Mouse (Mus musculus) heart, adult 2 months (tissue): ENCODE measurements around the gene Nkapd1. TPM values are rescaled to one million over a fixed set of nuclear protein-coding genes. Genes with fewer than 3 reads are reported as not detected.
A peak's percentile ranks its signal among the peaks of the same experiment; 100 is the strongest.

Experiments used
- DNase-seq, 2 experiments: peaks; one replicate each; pipeline ENCODE4 v3.0.0; 2021
- H3K27ac ChIP-seq: fragments of 200-600 bp; 2 replicates; pipeline ENCODE4 v1.8.1; 2022
- H3K27me3 ChIP-seq: fragments of 200-500 bp; 2 replicates; pipeline ENCODE4 v1.6.1; 2012; ENCODE audit warnings: mild to moderate bottlenecking, low read length, inconsistent platforms, mixed read lengths; ENCODE audit not compliant: control insufficient read depth, insufficient read depth
- H3K36me3 ChIP-seq: fragments of 200-500 bp; 2 replicates; pipeline ENCODE4 v1.6.1; 2012; ENCODE audit warnings: low read length, inconsistent platforms; ENCODE audit not compliant: control insufficient read depth, insufficient read depth
- H3K4me1 ChIP-seq: fragments of 200-500 bp; 2 replicates; pipeline ENCODE4 v1.6.1; 2011; ENCODE audit warnings: low read length; ENCODE audit not compliant: control insufficient read depth, insufficient read depth
- H3K4me3 ChIP-seq: fragments of 200-600 bp; 2 replicates; pipeline ENCODE4 v1.8.1; 2022
- H3K79me2 ChIP-seq: fragments of 200-500 bp; replicated peaks from 2 replicates; pipeline ENCODE4 v1.6.1; 2012; ENCODE audit warnings: mild to moderate bottlenecking, inconsistent platforms, low read length, moderate library complexity, mixed read lengths; ENCODE audit not compliant: control insufficient read depth, insufficient read depth
- H3K9ac ChIP-seq: fragments of 200-500 bp; 2 replicates; pipeline ENCODE4 v1.6.1; 2012; ENCODE audit warnings: low read depth, mild to moderate bottlenecking, control low read depth, inconsistent platforms, low read length, mixed read lengths
- CTCF ChIP-seq: fragments of 200-600 bp; IDR thresholded peaks from 2 replicates; pipeline ENCODE4 v1.8.1; 2022; ENCODE audit warnings: antibody characterized with exemption, mild to moderate bottlenecking, moderate library complexity
- EP300 ChIP-seq: fragments of 200-500 bp; IDR thresholded peaks from 2 replicates; pipeline ENCODE4 v1.6.1; 2011; ENCODE audit warnings: low read depth, low read length, control low read depth; ENCODE audit not compliant: insufficient read depth
- POLR2A ChIP-seq: fragments of 200-500 bp; IDR thresholded peaks from 2 replicates; pipeline ENCODE4 v1.6.1; 2011; ENCODE audit warnings: mild to moderate bottlenecking, low read depth, low read length, control low read depth; ENCODE audit not compliant: insufficient read depth
- WGBS: fragments of 180-500 bp; shearing (Covaris S2); methylation state at CpG from one replicate; pipeline ENCODE4 v1.1.7; 2018; 5-methylcytosine and 5-hydroxymethylcytosine counted together
- intact Hi-C: fragments of 180-260 bp; cut with DNase I; formaldehyde crosslinking; loops from one replicate; pipeline ENCODE4 v1.15.1; 2025
- long read RNA-seq: library from polyadenylated mRNA; stranded (forward); transcript quantifications from one replicate; pipeline ENCODE4 v2.0.0, GENCODE M21; 2021
- polyA plus RNA-seq: library from polyadenylated mRNA; depleted of rRNA; stranded (reverse); fragments of >200 nt; gene quantifications from 2 replicates; pipeline ENCODE4 v1.2.3, GENCODE M21; 2012; rRNA removed
- total RNA-seq, 2 experiments: library from RNA; stranded (reverse); gene quantifications; 2 replicates each; pipeline ENCODE4 v1.2.3; 2021

Nkapd1 gene
- 10 to 100 TPM; 11.9 to 13.2 TPM for total RNA-seq
- polyA plus RNA-seq: 3.1 and 4.6 TPM in 2 replicates
- long read RNA-seq, partial matches to known transcripts: 4 of 5 reads
- long read RNA-seq, other reads (novel, unspliced or antisense): 1 of 5 reads

DNA sequence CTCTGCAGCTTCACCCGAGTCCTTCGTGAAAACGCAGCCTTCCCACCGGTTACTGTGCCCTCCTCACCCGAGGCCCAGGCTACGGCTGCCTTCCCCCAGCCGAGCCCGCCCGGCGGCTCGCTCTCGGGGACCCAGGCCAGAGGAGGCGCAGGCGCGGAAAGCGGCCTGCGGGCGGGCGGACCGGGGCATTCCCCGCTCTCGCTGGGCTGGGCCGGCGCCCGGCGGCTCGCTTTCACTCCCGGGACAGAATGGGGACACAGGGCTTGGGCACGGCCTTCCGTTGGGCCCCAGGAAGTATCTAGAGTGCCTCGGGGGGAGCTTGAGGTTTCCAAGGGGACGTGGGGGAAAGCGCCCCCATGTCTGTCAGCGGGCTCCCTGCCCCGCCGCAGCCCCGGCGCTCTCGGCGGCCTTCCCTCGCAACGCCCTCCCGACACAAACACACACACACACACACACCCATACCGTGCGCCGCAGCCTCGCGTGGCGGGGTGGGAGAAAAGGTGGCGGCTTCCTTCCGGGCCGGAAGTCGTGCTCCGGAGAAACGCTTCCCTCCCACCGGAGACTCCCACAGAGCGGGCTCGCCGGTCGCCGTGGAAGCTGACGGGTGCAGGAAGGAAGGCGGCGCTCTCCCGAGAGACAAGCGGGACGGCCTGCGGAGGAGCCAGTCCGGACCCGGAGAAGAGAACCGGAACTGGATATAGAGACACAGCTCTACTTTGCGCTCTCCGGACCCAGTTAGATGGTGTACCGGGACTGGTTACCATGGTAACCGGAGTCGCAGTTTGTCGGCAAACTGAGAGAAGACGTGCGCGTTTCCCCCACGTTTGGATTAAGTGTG is at the start of gene Nkapd1, which contains the start of gene Pih1d2:
Gene Nkapd1 (minus strand): TSS at position 699 of the 838 bp plus-strand sequence.
Gene Pih1d2 (plus strand): TSS at position 556 of the 838 bp plus-strand sequence.
- H3K36me3 ChIP-seq: peaks cover 9% of the 10 kb centered on the region
- peak within 1 kb of the TSS; percentile 87 for H3K27ac ChIP-seq
- WGBS: under 1% methylated on average over 81 of the region's 81 CpGs
- TF ChIP-seq EP300: peak; percentile 60; the same call in 1 of the 2 replicates
- TF ChIP-seq POLR2A: peak; percentile 66; the same call in 1 of the 2 replicates
- peak; percentile 13 for TF ChIP-seq CTCF
- intact Hi-C loops: no loop called here
- peak; percentile 91 to 92 for DNase-seq
- no peaks in the 10 kb centered on the region; the same call in 1 of the 2 replicates for H3K4me1 ChIP-seq
- peak within 1 kb of the TSS; percentile 87 for H3K4me3 ChIP-seq
- H3K9ac ChIP-seq: peak within 1 kb of the TSS; percentile 80
- H3K79me2 ChIP-seq: peaks cover 1% of the 10 kb centered on the region; the same call in 1 of the 2 replicates
- H3K27me3 ChIP-seq: no peaks in the 10 kb centered on the region

DNA sequence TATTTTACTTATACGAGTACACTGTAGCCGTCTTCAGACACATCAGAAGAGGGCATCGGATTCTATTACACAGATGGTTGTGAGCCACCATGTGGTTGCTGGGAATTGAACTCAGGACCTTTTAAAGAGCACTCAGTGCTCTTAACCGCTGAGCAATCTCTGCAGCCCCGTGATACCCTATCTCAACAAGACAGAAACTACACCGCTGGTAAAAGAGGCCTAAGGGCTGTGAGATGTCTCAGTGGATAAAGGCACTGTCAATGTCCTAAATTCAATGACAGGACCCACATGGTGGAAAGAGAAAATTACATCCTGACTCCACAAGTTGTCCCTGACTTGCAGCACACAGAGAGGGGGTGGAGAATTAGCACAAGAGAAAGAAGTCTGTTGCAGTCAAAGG is 49.2 kb upstream of the Nkapd1 start:
- 77% methylated on average over 6 of the region's 6 CpGs for WGBS
- Histone ChIP-seq H3K79me2 (no peaks in the 10 kb centered on the region), H3K36me3 (no peaks in the 10 kb centered on the region), H3K4me3 (no peak overlapping the region), H3K9ac (no peak overlapping the region), H3K27ac (no peak overlapping the region), H3K27me3 (no peaks in the 10 kb centered on the region), H3K4me1 (no peaks in the 10 kb centered on the region)
- TF ChIP-seq EP300 (no peak), CTCF (no peak), POLR2A (no peak)
- intact Hi-C loops: loop anchor here (10.0 kb wide), 1 partner anchor 142 kb away; the partner anchor contains the start of gene Pts
- no peak for DNase-seq

DNA sequence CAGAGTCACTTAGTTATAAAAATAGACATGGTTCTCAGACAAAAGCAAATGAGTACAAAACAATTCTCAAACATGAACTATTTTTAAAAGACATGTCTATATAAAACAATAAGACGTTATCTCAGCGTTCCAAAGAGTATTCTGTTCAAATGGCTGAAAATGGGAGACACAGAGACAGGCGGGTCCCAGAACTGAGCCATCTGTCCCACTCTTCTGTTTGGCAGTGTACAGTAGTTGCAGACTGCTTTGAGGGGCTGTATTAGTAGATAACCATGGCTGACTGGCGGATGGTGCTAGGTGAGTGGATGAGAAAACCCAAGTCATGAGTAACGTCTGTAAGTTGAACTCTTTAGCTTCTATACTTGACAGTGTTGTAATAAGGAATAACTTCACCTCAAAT is 47.6 kb upstream of the Nkapd1 start:
- 66% methylated on average over 5 of the region's 5 CpGs for WGBS

DNA sequence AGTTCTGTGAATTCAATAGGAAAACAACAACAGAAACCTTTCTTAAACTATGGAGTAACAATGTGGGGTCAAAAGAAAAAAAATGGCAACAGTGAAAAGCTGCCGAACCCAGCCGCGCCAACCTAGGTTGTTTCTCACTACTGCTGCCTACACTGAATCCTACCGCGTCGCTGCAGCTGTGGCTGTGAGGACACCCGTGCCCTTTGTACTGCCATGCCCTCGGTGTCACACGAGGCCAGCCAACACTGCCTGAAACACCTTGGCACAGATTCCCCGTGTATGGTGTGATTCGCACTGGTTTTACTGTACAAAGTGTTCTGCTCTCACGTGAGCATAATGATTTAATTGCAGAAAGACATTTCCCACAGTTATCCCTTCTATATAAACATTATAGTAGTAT is 43.2 kb upstream of the Nkapd1 start:
- H3K4me3 ChIP-seq: peak overlapping the region; percentile 96
- H3K27me3 ChIP-seq: no peaks in the 10 kb centered on the region
- no peak for TF ChIP-seq CTCF
- 0 out of 2 replicates have a peak, but pooled peaks have one; percentile 39 for TF ChIP-seq POLR2A
- TF ChIP-seq EP300: peak; percentile 42; the same call in 1 of the 2 replicates
- H3K79me2 ChIP-seq: peaks cover 3% of the 10 kb centered on the region
- peaks cover 2% of the 10 kb centered on the region for H3K4me1 ChIP-seq
- intact Hi-C loops: loop anchor here (10.0 kb wide), 1 partner anchor 136 kb away; the partner anchor contains the start of gene Pts
- WGBS: 17% methylated on average over 12 of the region's 12 CpGs
- H3K27ac ChIP-seq: peak overlapping the region; percentile 95
- peak overlapping the region; percentile 79 for H3K9ac ChIP-seq
- DNase-seq: peak; percentile 41 to 55
- H3K36me3 ChIP-seq: peaks cover 16% of the 10 kb centered on the region

More for the DNA sequence above, 47.6 kb upstream of the Nkapd1 start:
- Histone ChIP-seq H3K79me2 (no peaks in the 10 kb centered on the region), H3K4me3 (no peak overlapping the region), H3K4me1 (peaks cover 2% of the 10 kb centered on the region), H3K36me3 (no peaks in the 10 kb centered on the region), H3K27ac (no peak overlapping the region), H3K9ac (no peak overlapping the region), H3K27me3 (no peaks in the 10 kb centered on the region)
- TF ChIP-seq POLR2A (no peak), EP300 (no peak), CTCF (no peak)
- DNase-seq: no peak
- intact Hi-C loops: loop anchor here (10.0 kb wide), 1 partner anchor 140 kb away; the partner anchor contains the start of gene Pts

DNA sequence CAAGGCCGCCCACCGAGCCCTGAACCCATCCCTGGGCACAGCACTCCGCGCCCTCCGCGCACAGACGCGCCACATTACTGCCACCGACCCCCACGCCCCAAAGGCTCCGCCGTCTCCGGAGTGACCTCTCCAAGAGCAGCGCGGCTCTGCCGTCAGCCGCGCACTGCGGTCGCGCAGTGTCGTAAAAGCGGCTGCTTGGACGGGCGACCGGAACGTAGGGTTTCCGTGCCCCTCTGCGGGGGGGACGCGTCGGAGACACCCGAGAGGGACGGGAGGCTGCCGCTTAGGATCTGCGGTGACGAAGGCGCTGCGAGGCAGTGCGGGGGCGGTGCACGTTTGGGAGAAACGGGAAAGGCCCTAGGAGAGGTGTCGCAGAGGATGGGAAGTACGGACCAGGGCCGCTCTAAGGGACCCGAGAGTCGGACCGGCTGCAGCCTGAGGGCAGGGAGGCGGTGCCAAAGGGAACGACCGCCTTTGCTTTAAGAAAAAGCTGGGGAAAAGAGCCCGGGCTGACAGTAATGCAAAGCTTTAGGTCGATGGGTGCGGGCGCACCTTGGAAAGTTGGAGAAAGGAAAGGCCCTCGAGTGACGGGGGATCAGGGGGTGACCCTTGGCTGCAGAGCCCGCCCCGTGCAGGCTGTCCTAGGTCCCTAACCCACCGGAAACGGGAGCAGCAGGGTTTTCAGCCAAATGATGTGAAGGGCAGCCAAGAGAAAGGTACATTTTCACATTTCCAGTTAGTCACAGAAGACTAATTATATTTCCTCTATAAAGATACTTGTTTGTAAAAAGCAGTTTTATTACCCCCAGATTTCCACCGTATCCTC is 42.3 kb upstream of the Nkapd1 start, which contains the start of gene Dlat:
Gene Dlat (minus strand): TSS at position 389 of the 826 bp plus-strand sequence.
- DNase-seq: peak; percentile 92 to 94
- peak within 1 kb of the TSS; percentile 88 for H3K9ac ChIP-seq
- peak within 1 kb of the TSS; percentile 96 for H3K4me3 ChIP-seq
- intact Hi-C loops: loop anchor here (1.0 to 10.0 kb wide), 3 partner anchors 55 to 135 kb away; partner anchors contain the start of genes Fdxacb1 and Pts
- TF ChIP-seq CTCF: no peak
- 0 out of 2 replicates have a peak, but pooled peaks have one; percentile 9 for TF ChIP-seq EP300
- peak; percentile 86 for TF ChIP-seq POLR2A
- H3K27ac ChIP-seq: peak within 1 kb of the TSS; percentile 95
- H3K36me3 ChIP-seq: peaks cover 16% of the 10 kb centered on the region
- H3K4me1 ChIP-seq: peaks cover 2% of the 10 kb centered on the region
- under 1% methylated on average over 63 of the region's 63 CpGs for WGBS
- peaks cover 3% of the 10 kb centered on the region for H3K79me2 ChIP-seq
- H3K27me3 ChIP-seq: no peaks in the 10 kb centered on the region
